Mouse (Mus musculus) megakaryocyte-erythroid progenitor cell, adult 5-6 weeks (primary cell): Measurements from ENCODE around the gene Vps26b. TPM values are rescaled to one million over a fixed set of nuclear protein-coding genes. Genes with fewer than 3 reads are reported as not detected.

ENCODE experiments used
- ATAC-seq: replicated peaks from 2 replicates; pipeline ENCODE4 v1.8.0; 2016; ENCODE audit warnings: mild to moderate bottlenecking, inconsistent platforms; ENCODE audit not compliant: severe bottlenecking, poor library complexity, low FRiP score, low TSS enrichment
- total RNA-seq, 2 experiments: library from RNA; stranded (forward) in 1 of 2; stranded (reverse) in 1 of 2; fragments of 200-1000, 215-1000 nt in 1 of 2; fragments of >200 nt in 1 of 2; fragmentation: Nextera tagmentation in 1 of 2; gene quantifications; 2 replicates each; pipeline ENCODE4 v1.2.3; 2014 to 2017

Gene Vps26b
- 24.5 and 29.6 TPM in 2 replicates for total RNA-seq (2014; fragmentation: Nextera tagmentation)
- total RNA-seq (2017), result 33.4 and 34.7 TPM in 2 replicates

GRCm38 (mm10) chr9:27029828-27030762 is at the start of gene Vps26b, which contains the start of gene Ncapd3:
TSS of gene Vps26b (minus strand) at chr9:27030065.
TSS of gene Ncapd3 (plus strand) at chr9:27030175.
- ATAC-seq, result peak; percentile 90

- no peak for ATAC-seq
Measured at GRCm38 (mm10) chr9:27075812-27076211, 45.9 kb upstream of the Vps26b start.

- peak; percentile 65; the same call in 1 of the 2 replicates for ATAC-seq
Measured at GRCm38 (mm10) chr9:27074677-27075076, 44.8 kb upstream of the Vps26b start.

- ATAC-seq, result no peak
Measured at GRCm38 (mm10) chr9:27070895-27071294, 41.0 kb upstream of the Vps26b start.

- no peak for ATAC-seq
Measured at GRCm38 (mm10) chr9:27058341-27058740, 28.5 kb upstream of the Vps26b start.

- ATAC-seq, result no peak
Measured at GRCm38 (mm10) chr9:27049492-27049891, 19.6 kb upstream of the Vps26b start.

GRCm38 (mm10) chr9:27043892-27044291 is 14.0 kb upstream of the Vps26b start:
- peak; percentile 34; the same call in 1 of the 2 replicates for ATAC-seq

GRCm38 (mm10) chr9:27030763-27031100 is 867 bp upstream of the Vps26b start:
- ATAC-seq, result no peak

GRCm38 (mm10) chr9:27029022-27029827 is 640 bp downstream of the Vps26b start:
- ATAC-seq, result peak; percentile 55

GRCm38 (mm10) chr9:27026708-27027107 is 3.2 kb downstream of the Vps26b start:
- no peak for ATAC-seq

- no peak for ATAC-seq
Measured at GRCm38 (mm10) chr9:27023681-27024080, 6.2 kb downstream of the Vps26b start.

- no peak for ATAC-seq
Measured at GRCm38 (mm10) chr9:27018961-27019360, 10.9 kb downstream of the Vps26b start.

- no peak for ATAC-seq
Measured at GRCm38 (mm10) chr9:27011572-27011971, 18.3 kb downstream of the Vps26b start.

- ATAC-seq, result no peak
Measured at GRCm38 (mm10) chr9:27009231-27009630, 20.6 kb downstream of the Vps26b start.

- no peak for ATAC-seq
Measured at GRCm38 (mm10) chr9:27006866-27007265, 23.0 kb downstream of the Vps26b start.

- ATAC-seq, result no peak
Measured at GRCm38 (mm10) chr9:27005933-27006332, 23.9 kb downstream of the Vps26b start.

- no peak for ATAC-seq
Measured at GRCm38 (mm10) chr9:27005231-27005630, 24.6 kb downstream of the Vps26b start.

- peak; percentile 98 for ATAC-seq
Measured at GRCm38 (mm10) chr9:26999461-27000395, 30.1 kb downstream of the Vps26b start, which contains the start of the genes Acad8 and Thyn1. TSS of gene Acad8 (minus strand) at chr9:26999566. TSS of gene Thyn1 (plus strand) at chr9:26999710.
